Mouse (Mus musculus) liver, embryonic 14.5 days (tissue): ENCODE data around the gene Exoc4. TPM values are rescaled to one million over a fixed set of nuclear protein-coding genes. Genes with fewer than 3 reads are reported as not detected.

Experiments
- ATAC-seq: fragments of 200-750 bp; cut with Nextera tagmentation; 2 replicates; pipeline ENCODE4 v1.8.0; 2017; ENCODE audit warnings: moderate number of reproducible peaks, mild to moderate bottlenecking, moderate library complexity; ENCODE audit not compliant: insufficient read depth
- DNase-seq, 3 experiments: peaks; one replicate each; pipeline ENCODE4 v3.0.0-alpha.2; 2012 to 2013; ENCODE audit warnings: low read depth in 3 of 3, low spot score in 3 of 3
- H3K27ac ChIP-seq: fragments of 300-500 bp; sonication (generic); 2 replicates; pipeline ENCODE4 v1.5.1; 2014; ENCODE audit warnings: moderate library complexity, mild to moderate bottlenecking, control low read depth, inconsistent platforms
- H3K27me3 ChIP-seq: fragments of 300-500 bp; sonication (generic); 2 replicates; pipeline ENCODE4 v1.6.1; 2014; ENCODE audit warnings: mild to moderate bottlenecking, low read length, moderate library complexity; ENCODE audit not compliant: control insufficient read depth, insufficient read depth
- H3K36me3 ChIP-seq: fragments of 300-500 bp; sonication (generic); replicated peaks from 2 replicates; pipeline ENCODE4 v1.6.1; 2014; ENCODE audit warnings: low read depth; ENCODE audit not compliant: control insufficient read depth, insufficient read depth
- H3K4me1 ChIP-seq, 2 experiments: fragments of 200-500 bp in 1 of 2; fragments of 300-500 bp in 1 of 2; sonication (generic) in 1 of 2; replicated peaks; 2 replicates each; pipeline ENCODE4 v1.6.1; 2012 to 2014; ENCODE audit warnings: antibody characterized with exemption in 1 of 2, inconsistent platforms in 1 of 2, low read length in 1 of 2; ENCODE audit not compliant: control insufficient read depth in 2 of 2, insufficient read depth in 2 of 2
- H3K4me2 ChIP-seq: fragments of 300-500 bp; sonication (generic); 2 replicates; pipeline ENCODE4 v1.6.1; 2014; ENCODE audit warnings: low read depth, mild to moderate bottlenecking, control low read depth, moderate library complexity
- H3K4me3 ChIP-seq, 2 experiments: fragments of 200-500 bp in 1 of 2; fragments of 300-500 bp in 1 of 2; sonication (generic) in 1 of 2; 2 replicates each; pipeline ENCODE4 v1.5.1; 2012 to 2014; ENCODE audit warnings: low read depth in 2 of 2, low read length in 2 of 2, mild to moderate bottlenecking in 2 of 2, control low read depth in 1 of 2, inconsistent platforms in 1 of 2, moderate library complexity in 1 of 2; ENCODE audit not compliant: insufficient read depth in 1 of 2
- H3K9ac ChIP-seq: fragments of 300-500 bp; sonication (generic); replicated peaks from 2 replicates; pipeline ENCODE4 v1.6.1; 2014; ENCODE audit warnings: mild to moderate bottlenecking, control low read depth, moderate library complexity
- H3K9me3 ChIP-seq: fragments of 300-500 bp; sonication (generic); 2 replicates; pipeline ENCODE4 v1.6.1; 2016; ENCODE audit warnings: low read length, mixed read lengths; ENCODE audit not compliant: control insufficient read depth
- CTCF ChIP-seq: IDR thresholded peaks from 2 replicates; pipeline ENCODE4 v1.5.1; 2016; ENCODE audit warnings: antibody characterized with exemption, low read depth, control low read depth
- EP300 ChIP-seq: IDR thresholded peaks from 2 replicates; pipeline ENCODE4 v1.6.1; 2016; ENCODE audit warnings: antibody characterized with exemption, low read depth
- WGBS: fragments of 180-500 bp; shearing (Covaris S2); extraction: QIAGEN DNeasy Blood & Tissue Kit; methylation state at CpG from one replicate; pipeline ENCODE4 v1.1.7; 2014; ENCODE audit not compliant: insufficient replicate concordance; 5-methylcytosine and 5-hydroxymethylcytosine counted together
- polyA plus RNA-seq, 2 experiments: library from polyadenylated mRNA; depleted of rRNA in 1 of 2; stranded (reverse) in 1 of 2; unstranded in 1 of 2; fragments of >200 nt; fragmentation: Nextera tagmentation in 1 of 2; extraction: Ambion mirVana in 1 of 2; gene quantifications; 2 replicates each; pipeline versions ENCODE4 v1.2.1 to v1.2.3; 2012 to 2014

The Exoc4 gene
- polyA plus RNA-seq, 2 experiments = 4.9 to 7.0 TPM

DNA sequence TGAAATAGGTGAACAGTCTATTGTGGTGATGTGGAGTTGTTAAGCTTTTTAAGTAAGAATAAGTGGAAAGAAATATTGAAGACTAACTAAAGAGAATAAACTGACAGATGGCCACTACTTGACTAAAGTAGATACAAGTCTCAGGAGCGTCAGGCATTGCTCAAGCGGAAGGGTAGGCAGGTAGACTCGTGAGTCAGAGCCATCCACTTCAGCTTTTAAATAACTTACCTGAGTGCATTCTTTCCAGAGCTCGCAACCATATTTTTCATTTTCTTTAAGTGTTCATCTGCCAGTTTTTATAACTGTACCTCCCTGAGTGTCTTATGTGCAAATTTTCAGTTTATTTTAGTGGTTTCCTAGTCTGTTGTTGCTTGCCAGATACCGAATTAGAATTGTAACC is 219.6 kb downstream of the Exoc4 start:
- H3K27me3 ChIP-seq = no peaks in the 10 kb centered on the region
- H3K9ac ChIP-seq = no peak overlapping the region
- H3K4me2 ChIP-seq = no peak overlapping the region
- H3K27ac ChIP-seq = no peak overlapping the region
- ATAC-seq (no peak), DNase-seq (no peak)
- H3K4me3 ChIP-seq = no peak overlapping the region
- H3K36me3 ChIP-seq = no peaks in the 10 kb centered on the region
- peaks cover 11 to 15% of the 10 kb centered on the region in 2 experiments for H3K4me1 ChIP-seq
- H3K9me3 ChIP-seq = no peaks in the 10 kb centered on the region
- 82% methylated on average over 5 of the region's 5 CpGs for WGBS
- TF ChIP-seq EP300 = no peak
- no peak for TF ChIP-seq CTCF

GRCm38 (mm10) chr6:33476134-33476533 is 227.2 kb downstream of the Exoc4 start:
- H3K36me3 ChIP-seq = no peaks in the 10 kb centered on the region
- no peaks in the 10 kb centered on the region for H3K27me3 ChIP-seq
- 52% methylated on average over 2 of the region's 2 CpGs for WGBS
- no peak overlapping the region for H3K4me3 ChIP-seq
- TF ChIP-seq CTCF (no peak), EP300 (no peak)
- H3K27ac ChIP-seq = no peak overlapping the region
- no peak overlapping the region for H3K9ac ChIP-seq
- DNase-seq (no peak), ATAC-seq (no peak)
- H3K9me3 ChIP-seq = no peaks in the 10 kb centered on the region
- H3K4me1 ChIP-seq = peaks cover 0 to 6% of the 10 kb centered on the region in 2 experiments; a peak in 1 of 4 replicates
- H3K4me2 ChIP-seq = no peak overlapping the region

GRCm38 (mm10) chr6:33484568-33484967 is 235.7 kb downstream of the Exoc4 start:
- no peak for TF ChIP-seq EP300
- no peak for TF ChIP-seq CTCF
- DNase-seq = no peak
- H3K4me2 ChIP-seq = no peak overlapping the region
- no peaks in the 10 kb centered on the region for H3K27me3 ChIP-seq
- no peaks in the 10 kb centered on the region for H3K9me3 ChIP-seq
- no peak overlapping the region for H3K4me3 ChIP-seq
- H3K36me3 ChIP-seq = no peaks in the 10 kb centered on the region
- 73% methylated on average over 9 of the region's 9 CpGs for WGBS
- no peaks in the 10 kb centered on the region for H3K4me1 ChIP-seq
- no peak overlapping the region for H3K27ac ChIP-seq
- no peak for ATAC-seq
- no peak overlapping the region for H3K9ac ChIP-seq

- Histone ChIP-seq H3K9me3 (no peaks in the 10 kb centered on the region), H3K27me3 (no peaks in the 10 kb centered on the region), H3K4me1 (no peaks in the 10 kb centered on the region), H3K36me3 (no peaks in the 10 kb centered on the region), H3K27ac (no peak overlapping the region), H3K4me2 (no peak overlapping the region), H3K9ac (no peak overlapping the region), H3K4me3 (no peak overlapping the region)
- no peak for DNase-seq
- no peak for ATAC-seq
- TF ChIP-seq EP300 (no peak), CTCF (no peak)
- 73% methylated on average over 2 of the region's 2 CpGs for WGBS
These were observed 240.9 kb downstream of the Exoc4 start for GRCm38 (mm10) chr6:33489788-33490187.

DNA sequence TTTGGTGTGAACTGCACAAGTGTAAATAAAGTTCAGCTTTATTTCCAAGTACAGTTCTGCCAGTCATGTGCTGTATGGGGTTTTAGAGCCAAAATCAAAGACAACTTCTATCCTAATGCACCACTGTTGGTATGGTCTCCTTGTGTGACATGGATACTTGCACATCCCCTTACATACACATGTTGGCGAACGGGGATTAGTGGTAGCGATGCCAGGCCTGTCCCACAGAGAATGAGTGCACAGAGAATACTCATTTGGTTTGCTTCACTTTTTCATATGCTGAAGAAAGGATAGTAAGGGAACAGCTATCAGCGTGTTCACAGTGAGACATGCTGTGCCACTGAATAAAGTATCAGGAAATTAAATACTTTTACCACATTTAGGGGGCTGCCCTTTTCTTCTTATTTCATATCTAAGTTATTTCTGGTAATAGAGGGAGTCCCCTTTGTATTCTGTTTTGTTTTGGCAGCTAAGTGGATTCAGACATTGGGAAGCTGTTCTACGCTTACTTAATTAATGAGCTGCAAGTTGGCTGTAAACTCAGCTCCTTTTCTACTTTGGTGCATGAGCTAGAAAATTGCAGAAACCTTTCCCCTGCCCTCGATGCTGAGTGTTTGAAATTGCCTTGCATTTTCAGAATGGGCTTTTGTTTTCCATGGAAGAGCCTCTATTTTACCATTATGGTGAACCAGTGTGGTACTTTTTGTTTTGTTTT is 247.4 kb downstream of the Exoc4 start:
- TF ChIP-seq CTCF (no peak), EP300 (no peak)
- H3K27ac ChIP-seq = no peak overlapping the region
- ATAC-seq (no peak), DNase-seq (no peak)
- H3K9ac ChIP-seq = no peak overlapping the region
- no peak overlapping the region for H3K4me2 ChIP-seq
- no peaks in the 10 kb centered on the region for H3K4me1 ChIP-seq
- WGBS = 75% methylated on average over 6 of the region's 6 CpGs
- no peaks in the 10 kb centered on the region for H3K36me3 ChIP-seq
- no peaks in the 10 kb centered on the region for H3K27me3 ChIP-seq
- H3K4me3 ChIP-seq = no peak overlapping the region
- H3K9me3 ChIP-seq = no peaks in the 10 kb centered on the region
